Mouse (Mus musculus) kidney, adult 2 months (tissue): ENCODE data around the gene Gnb1l. TPM values are rescaled to one million over a fixed set of nuclear protein-coding genes. Genes with fewer than 3 reads are reported as not detected.

Experiments used
- DNase-seq: peaks from one replicate; pipeline ENCODE4 v3.0.0; 2021
- H3K27ac ChIP-seq: fragments of 200-500 bp; 2 replicates; pipeline ENCODE4 v1.5.1; 2012; ENCODE audit warnings: low read depth, low read length, control low read depth, inconsistent platforms; ENCODE audit not compliant: insufficient read depth
- H3K27me3 ChIP-seq: fragments of 200-500 bp; replicated peaks from 2 replicates; pipeline ENCODE4 v1.6.1; 2012; ENCODE audit warnings: mild to moderate bottlenecking, moderate library complexity, low read length, inconsistent platforms; ENCODE audit not compliant: control insufficient read depth, insufficient read depth
- H3K36me3 ChIP-seq: fragments of 200-500 bp; 2 replicates; pipeline ENCODE4 v1.6.1; 2012; ENCODE audit warnings: mild to moderate bottlenecking, moderate library complexity, low read length, inconsistent platforms; ENCODE audit not compliant: control insufficient read depth, insufficient read depth
- H3K4me1 ChIP-seq: fragments of 200-500 bp; 2 replicates; pipeline ENCODE4 v1.6.1; 2011; ENCODE audit warnings: low read length; ENCODE audit not compliant: control insufficient read depth, insufficient read depth
- H3K4me3 ChIP-seq: fragments of 200-500 bp; 2 replicates; pipeline ENCODE4 v1.5.1; 2011; ENCODE audit warnings: mild to moderate bottlenecking, low read depth, low read length, control low read depth; ENCODE audit not compliant: insufficient read depth
- CTCF ChIP-seq: fragments of 200-500 bp; conservative IDR thresholded peaks from 2 replicates; pipeline ENCODE4 v1.5.1; 2011; ENCODE audit warnings: low read depth, mild to moderate bottlenecking, control low read depth, low read length, moderate library complexity, mixed read lengths; ENCODE audit not compliant: insufficient read depth, insufficient read length
- POLR2A ChIP-seq: fragments of 200-500 bp; IDR thresholded peaks from one replicate; pipeline ENCODE4 v1.6.1; 2011; ENCODE audit warnings: low read depth, low read length, control low read depth
- WGBS: fragments of 180-500 bp; shearing (Covaris S2); methylation state at CpG from one replicate; pipeline ENCODE4 v1.1.7; 2018; 5-methylcytosine and 5-hydroxymethylcytosine counted together
- polyA plus RNA-seq: library from polyadenylated mRNA; depleted of rRNA; stranded (reverse); fragments of >200 nt; gene quantifications from 2 replicates; pipeline ENCODE4 v1.2.3, GENCODE M21; 2012

The Gnb1l gene
- polyA plus RNA-seq, 1 experiment = 10.7 TPM

GRCm38 (mm10) chr16:18490894-18491293 is 7.6 kb upstream of the Gnb1l start:
- Histone ChIP-seq H3K27ac (no peak overlapping the region), H3K27me3 (no peaks in the 10 kb centered on the region), H3K36me3 (no peaks in the 10 kb centered on the region), H3K4me3 (no peak overlapping the region), H3K4me1 (no peaks in the 10 kb centered on the region)
- TF ChIP-seq CTCF = no peak
- TF ChIP-seq POLR2A = no peak
- DNase-seq = no peak
- WGBS = 77% methylated on average over 1 of the region's 1 CpGs

DNA sequence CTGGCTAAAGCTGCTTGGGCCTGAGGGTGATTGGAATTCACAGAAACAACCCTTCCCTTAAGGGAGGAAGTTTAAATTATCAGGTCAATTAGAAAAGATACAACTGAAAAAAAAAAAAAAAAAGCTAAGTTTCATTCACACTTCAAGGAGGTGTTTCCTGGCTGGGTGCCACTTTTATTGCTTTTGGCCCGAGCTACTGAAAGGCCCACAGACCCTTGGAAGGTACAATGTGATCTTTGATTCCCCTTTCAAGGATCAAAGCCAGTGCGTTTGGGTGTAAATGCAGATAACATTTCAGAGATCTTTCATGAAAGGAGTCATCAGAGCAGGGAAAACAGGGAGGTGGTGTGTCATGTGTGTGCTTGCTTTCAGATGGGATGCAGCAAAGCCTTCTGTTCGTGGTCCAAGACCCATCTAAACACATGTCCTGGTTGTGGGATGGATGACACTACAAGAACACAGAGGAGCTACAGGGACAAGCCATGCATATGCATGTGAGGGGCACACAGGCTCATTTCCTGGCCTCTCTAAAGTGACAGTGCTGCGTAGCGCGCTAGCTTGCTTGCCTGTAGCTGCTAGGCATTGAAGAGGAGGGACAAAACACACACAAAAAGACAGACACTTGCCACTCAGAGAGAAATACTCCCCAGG is 523 bp upstream of the Gnb1l start:
- TF ChIP-seq CTCF (no peak), POLR2A (no peak)
- peak overlapping the region; percentile 61 for H3K27ac ChIP-seq
- peak; percentile 55 for DNase-seq
- peaks cover 6% of the 10 kb centered on the region; the same call in 1 of the 2 replicates for H3K4me1 ChIP-seq
- no peaks in the 10 kb centered on the region for H3K36me3 ChIP-seq
- WGBS = 5% methylated on average over 6 of the region's 6 CpGs
- H3K27me3 ChIP-seq = no peaks in the 10 kb centered on the region
- peak overlapping the region; percentile 82 for H3K4me3 ChIP-seq

- H3K36me3 ChIP-seq = no peaks in the 10 kb centered on the region
- TF ChIP-seq CTCF = no peak
- no peak for TF ChIP-seq POLR2A
- peak; percentile 40 for DNase-seq
- under 1% methylated on average over 24 of the region's 24 CpGs for WGBS
- no peak overlapping the region for H3K27ac ChIP-seq
- H3K4me3 ChIP-seq = peak overlapping the region; percentile 82
- H3K27me3 ChIP-seq = no peaks in the 10 kb centered on the region
- peaks cover 6% of the 10 kb centered on the region; the same call in 1 of the 2 replicates for H3K4me1 ChIP-seq
Measured at GRCm38 (mm10) chr16:18498996-18499395, 483 bp downstream of the Gnb1l start.

GRCm38 (mm10) chr16:18501531-18501930 is 3.0 kb downstream of the Gnb1l start:
- Histone ChIP-seq H3K27ac (no peak overlapping the region), H3K4me1 (peaks cover 6% of the 10 kb centered on the region; the same call in 1 of the 2 replicates), H3K27me3 (no peaks in the 10 kb centered on the region), H3K36me3 (no peaks in the 10 kb centered on the region), H3K4me3 (no peak overlapping the region)
- WGBS = 95% methylated on average over 6 of the region's 6 CpGs
- TF ChIP-seq CTCF (no peak), POLR2A (no peak)
- no peak for DNase-seq

DNA sequence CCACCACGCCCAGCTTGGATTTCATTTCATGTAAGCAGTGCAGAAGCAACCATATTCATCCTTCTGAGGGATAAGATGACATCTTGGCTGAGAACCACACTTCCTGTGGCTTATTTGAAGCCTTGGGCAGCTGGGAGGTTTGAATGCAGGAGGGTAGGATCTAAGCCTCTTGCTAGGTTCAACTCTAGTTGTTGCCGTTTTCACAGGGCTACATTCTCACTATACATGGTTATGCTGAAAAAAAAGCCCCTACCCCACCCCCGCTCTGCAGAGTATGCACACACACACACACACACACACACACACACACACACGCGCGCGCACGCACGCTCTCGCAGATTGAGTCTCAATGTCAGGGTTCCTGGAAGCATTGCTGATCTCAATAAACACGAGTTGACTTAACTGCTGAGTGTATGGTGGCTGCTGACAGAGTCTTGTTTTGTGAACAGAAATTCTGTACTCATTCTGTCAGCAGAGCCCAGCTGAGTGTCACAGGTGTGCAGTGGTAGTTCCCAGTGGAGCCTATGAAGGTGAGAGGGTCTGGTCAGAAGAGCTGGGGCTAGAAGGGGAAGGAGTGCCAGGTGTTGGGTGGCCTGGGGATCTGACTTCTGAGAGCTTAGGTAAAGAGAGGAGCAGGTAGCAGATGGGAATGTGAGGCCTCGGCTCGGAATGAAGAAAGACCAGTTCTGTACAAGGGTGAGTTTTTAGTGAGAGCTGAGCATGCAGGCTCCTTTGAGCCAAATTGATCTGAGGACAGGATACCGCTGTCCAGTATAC is 5.2 kb downstream of the Gnb1l start:
- H3K4me3 ChIP-seq = no peak overlapping the region
- TF ChIP-seq POLR2A = no peak
- no peak for TF ChIP-seq CTCF
- 90% methylated on average over 14 of the region's 14 CpGs for WGBS
- no peaks in the 10 kb centered on the region for H3K27me3 ChIP-seq
- H3K27ac ChIP-seq = no peak overlapping the region
- H3K4me1 ChIP-seq = peaks cover 3% of the 10 kb centered on the region; the same call in 1 of the 2 replicates
- DNase-seq = no peak
- no peaks in the 10 kb centered on the region for H3K36me3 ChIP-seq

DNA sequence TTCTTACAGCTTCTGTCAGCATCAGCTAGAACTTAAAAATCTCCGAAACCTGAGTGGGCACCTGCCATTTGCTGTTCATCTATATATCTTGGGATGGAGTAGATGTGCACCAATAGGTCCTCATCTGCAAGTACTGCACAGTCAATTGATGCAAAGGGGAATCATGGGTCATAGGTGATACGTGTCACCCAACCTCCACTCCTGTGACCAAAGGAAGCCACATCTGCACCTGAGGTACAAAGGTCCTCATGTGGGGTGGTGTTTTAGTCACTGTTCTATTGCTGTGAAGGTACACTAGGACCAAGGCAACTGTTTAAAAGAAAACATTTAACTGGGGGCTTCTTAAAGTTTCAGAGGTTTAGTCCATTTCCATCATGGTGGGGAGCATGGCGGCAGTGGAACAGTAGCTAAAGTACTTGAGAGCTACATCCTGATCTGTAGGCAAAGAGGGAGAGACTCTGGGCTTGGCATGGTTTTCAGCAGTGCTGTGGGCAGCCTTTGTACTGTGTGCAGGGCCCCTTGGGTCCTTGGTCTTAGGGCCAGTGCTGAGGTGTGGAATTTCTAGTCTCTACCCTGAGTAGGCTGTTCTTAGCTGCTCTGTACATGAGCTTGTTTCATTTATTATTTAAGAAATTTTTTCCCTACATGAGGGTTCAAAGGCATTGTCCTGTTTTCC is 8.1 kb downstream of the Gnb1l start:
- no peaks in the 10 kb centered on the region for H3K27me3 ChIP-seq
- H3K36me3 ChIP-seq = no peaks in the 10 kb centered on the region
- WGBS = 95% methylated on average over 3 of the region's 3 CpGs
- no peaks in the 10 kb centered on the region for H3K4me1 ChIP-seq
- no peak overlapping the region for H3K4me3 ChIP-seq
- no peak for DNase-seq
- H3K27ac ChIP-seq = no peak overlapping the region
- no peak for TF ChIP-seq CTCF
- no peak for TF ChIP-seq POLR2A

DNA sequence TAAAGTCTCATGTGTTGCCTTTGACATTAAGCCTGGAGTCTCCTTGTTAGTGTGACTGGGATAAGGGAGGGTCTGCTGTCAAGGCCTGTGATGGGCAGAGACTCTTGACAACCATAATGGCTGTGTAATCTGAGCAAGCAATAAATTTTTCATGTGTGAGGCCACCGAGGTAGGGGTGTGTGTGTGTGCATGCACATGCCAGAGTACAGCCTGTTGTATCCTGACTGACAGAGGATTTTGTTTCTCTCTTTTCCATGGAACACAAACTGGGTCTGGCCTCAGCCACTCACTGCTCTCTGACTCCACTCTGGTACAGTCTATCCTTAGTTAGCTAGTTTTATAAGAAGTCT is 8.7 kb downstream of the Gnb1l start:
- WGBS = 19% methylated on average over 1 of the region's 1 CpGs
- no peak overlapping the region for H3K27ac ChIP-seq
- no peak for DNase-seq

More for the DNA sequence above, 8.7 kb downstream of the Gnb1l start:
- Histone ChIP-seq H3K36me3 (no peaks in the 10 kb centered on the region), H3K4me1 (no peaks in the 10 kb centered on the region), H3K27me3 (no peaks in the 10 kb centered on the region), H3K4me3 (no peak overlapping the region)
- TF ChIP-seq POLR2A = no peak
